Mouse (Mus musculus) embryo, embryonic 10 days (tissue): ENCODE results near the gene Atg4d.
"Not testable (repeated sequence)": the region's sequence is repeated elsewhere in the genome, so short reads cannot be mapped to it uniquely, and the experiment has no call there.

Source experiments
- DNase-seq: peaks from one replicate; pipeline ENCODE4 v3.0.0-alpha.2; 2015; ENCODE audit warnings: low spot score

Gene Atg4d

GRCm38 (mm10) chr9:21314367-21315140, 49.5 kb downstream of the Atg4d start:
- no peak for DNase-seq

- no peak for DNase-seq
Observed at GRCm38 (mm10) chr9:21315421-21315820, 50.3 kb downstream of the Atg4d start.

DNA sequence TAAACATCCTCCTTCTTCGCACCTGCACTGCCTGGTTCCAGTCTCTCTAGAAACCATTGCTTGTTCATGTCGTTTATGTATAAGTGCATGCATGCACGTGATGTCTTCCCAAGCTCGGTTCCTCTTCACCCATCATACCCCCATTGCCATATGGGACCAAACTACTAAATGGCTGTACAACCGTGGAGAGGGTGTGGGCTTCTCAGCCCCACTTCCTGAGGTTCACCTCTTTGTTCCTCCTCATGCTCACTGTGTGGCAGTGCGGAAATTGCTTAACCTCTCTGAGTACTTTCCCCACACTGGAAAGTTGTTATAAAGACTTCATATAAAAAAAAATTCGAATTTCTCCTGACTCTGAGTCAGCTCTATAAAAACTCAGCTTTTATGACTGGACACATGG, 51.6 kb downstream of the Atg4d start:
- DNase-seq = no peak

DNA sequence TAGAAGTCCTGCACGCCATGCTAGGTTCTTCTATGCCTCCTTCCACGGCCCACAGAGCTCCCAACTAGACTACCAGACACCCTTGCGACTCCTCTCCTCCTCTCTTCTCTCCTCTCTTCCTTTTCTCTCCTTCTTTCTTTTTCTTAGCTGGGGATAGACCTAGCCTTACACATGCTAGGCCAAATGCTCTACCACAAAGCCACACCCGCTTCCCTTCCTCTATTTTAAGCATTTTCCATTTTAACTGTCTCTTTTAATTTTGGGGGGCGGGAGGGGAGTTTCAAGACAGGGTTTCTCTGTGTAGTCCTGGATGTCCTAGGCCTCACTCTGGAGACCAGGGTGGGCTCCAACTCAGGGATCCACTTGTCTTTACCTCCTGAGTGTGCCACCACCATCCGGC, 53.7 kb downstream of the Atg4d start:
- no peak for DNase-seq

GRCm38 (mm10) chr9:21319503-21319902, 54.4 kb downstream of the Atg4d start:
- DNase-seq = no peak

DNA sequence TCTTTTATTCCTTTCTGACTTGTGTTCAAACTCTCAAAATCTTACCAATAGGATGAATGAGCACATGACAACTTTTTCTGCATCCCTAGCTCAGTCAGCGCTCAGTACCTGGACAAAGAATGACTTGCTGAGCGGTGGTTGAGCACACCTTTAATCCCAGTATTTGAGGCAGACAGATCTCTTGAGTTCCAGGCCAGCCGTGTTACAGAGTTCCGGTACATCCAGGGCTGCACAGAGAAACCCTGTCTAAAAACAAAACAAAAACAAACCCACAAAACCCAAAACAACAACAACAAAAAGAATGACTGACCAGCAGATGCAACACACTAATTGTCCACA, 55.2 kb downstream of the Atg4d start:
- DNase-seq = no peak

DNA sequence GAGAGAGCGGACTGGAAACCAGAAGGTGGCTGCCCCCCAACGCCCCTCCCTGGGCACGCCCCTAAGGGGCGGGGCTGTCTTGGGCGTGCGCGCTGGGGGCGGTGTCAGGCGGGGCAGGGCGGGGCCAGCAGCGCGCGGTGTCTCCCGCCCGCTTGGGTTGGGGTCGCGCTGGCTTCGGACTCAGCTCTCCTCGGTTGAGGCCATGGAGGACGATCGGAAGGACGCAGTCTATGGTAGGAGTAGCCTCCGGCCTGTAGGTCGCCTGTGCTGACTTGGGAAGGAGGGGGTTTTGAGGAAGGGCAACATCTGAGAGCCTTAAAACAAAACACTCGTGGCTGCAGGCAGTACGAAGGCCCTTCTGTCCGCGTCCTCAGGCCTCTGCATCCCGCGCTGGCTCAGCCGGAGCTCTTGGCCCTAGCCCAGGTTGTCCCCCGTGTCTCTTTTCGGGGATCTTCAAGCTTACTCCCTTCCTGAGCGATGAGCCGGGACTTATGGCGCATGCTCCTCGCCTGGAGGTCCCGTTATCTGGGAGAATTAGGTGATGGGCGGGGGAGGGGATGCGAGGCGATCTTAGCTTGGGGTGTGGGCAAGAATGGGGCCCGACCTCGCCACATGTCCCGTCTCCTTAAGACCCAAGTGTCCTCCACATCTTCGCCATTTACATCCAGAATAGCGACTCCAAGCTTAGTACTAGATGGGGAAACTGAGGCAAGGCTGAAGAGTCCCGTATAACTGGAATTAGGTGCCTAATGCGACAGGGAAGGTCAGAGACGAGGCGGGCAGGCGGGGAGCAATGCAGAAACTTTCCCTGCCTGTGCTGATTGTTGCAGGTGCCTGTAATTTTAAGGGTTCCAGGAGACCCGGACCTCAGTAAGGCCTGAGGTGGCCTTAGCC, 55.8 kb downstream of the Atg4d start, which contains the start of gene Slc44a2:
Slc44a2 (plus strand) TSS at position 80 of the 894 bp plus-strand sequence.
- peak; percentile 87 for DNase-seq

DNA sequence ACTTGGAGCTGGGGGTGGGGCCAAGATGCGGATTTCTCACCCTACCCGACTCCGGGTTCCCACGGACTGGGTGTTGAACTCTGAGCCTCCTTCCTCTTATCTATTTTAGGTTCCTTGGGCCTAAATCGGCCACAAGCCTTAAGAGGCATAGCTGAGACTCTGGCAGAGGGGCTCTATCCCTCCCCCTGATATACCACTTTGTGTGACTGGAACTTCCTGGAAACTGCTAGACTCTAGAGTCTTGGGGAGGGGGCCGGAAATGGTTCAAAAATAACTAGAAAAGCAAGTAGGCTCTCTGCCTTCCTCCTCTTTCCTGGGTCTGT, 56.4 kb downstream of the Atg4d start:
- DNase-seq = peak; percentile 13

- DNase-seq = no peak
Observed at GRCm38 (mm10) chr9:21322211-21322916, 57.3 kb downstream of the Atg4d start.

DNA sequence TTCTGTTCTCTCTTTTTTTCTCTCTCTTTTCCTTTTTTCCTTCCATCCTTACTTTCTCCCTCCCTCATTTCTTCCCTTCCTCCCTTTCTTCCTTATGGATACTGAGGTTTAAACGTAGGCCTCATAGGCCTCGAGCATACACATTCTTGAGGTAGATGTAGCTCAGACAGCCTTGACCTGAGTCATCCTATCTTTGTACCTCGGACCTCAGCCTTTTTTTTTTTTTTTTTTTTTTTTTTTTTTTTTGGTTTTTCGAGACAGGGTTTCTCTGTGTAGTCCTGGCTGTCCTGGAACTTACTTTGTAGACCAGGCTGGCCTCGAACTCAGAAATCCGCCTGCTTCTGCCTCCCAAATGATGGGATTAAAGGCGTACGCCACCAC, 57.8 kb downstream of the Atg4d start:
- not testable (repeated sequence) for DNase-seq

DNA sequence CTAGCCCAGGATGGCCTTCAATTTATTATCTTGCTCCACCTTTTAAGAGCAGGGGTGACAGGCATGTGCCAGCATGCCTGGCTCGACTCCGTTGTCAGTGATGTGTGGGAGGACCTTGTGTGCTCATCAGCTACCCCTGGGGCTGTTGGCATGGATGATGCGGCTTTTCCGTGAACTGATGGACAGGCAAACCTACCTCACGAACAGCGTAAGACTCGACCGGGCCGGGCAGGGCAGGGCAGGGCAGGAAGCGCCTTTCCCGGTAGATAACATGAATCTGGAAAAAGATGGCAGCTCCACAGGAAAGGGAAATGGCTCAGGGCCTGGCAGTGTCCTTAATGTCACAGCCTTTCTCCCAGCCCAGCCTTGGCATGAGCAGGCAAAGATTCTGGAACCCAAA, 59.2 kb downstream of the Atg4d start:
- no peak for DNase-seq
